Mouse (Mus musculus): ENCODE results near the gene Marveld2. TPM values are rescaled to one million over a fixed set of nuclear protein-coding genes. Genes with fewer than 3 reads are reported as not detected.

Marveld2 gene
- polyA plus RNA-seq, 1 experiment from 2014 or later, result 3.2 TPM

DNA sequence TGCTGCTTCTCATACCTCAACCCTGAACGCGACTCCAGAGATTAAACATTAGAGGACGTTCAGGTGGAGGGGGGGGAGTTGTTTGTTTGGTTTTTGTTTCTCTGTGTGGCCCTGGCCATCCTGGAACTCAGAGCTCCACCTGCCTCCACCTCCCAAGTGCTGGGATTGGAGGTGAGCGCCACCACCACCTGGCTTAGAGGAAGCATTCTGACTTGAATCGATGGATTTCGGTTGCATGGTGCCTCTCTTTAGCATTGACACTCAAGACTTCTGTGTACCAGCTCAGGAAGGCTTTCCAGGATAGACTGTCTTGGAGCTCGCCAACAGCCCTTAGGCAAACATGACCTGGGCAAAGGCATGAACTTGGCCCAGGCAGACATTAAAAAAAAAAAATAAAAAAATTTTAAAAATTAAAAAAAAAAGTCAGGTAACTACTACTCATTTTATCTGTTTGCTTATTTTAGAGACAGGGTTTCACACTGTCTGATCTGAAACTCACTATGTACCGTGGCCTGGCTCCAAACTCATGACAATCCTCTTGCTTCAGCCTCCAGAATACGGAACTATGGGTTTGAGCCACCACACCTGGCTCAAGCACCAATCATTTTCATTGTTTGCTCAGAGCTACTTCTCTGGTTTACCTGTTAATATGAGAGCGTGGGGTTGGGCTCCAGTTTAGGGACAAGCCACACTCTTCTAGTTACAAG lies 13.6 kb downstream of the Marveld2 start:
- no peak overlapping the region for H3K9ac ChIP-seq (ENCODE audit: low read depth, low read length)
- no peak overlapping the region for H3K4me3 ChIP-seq (ENCODE audit: low read length)
- no peak overlapping the region for H3K27ac ChIP-seq (ENCODE audit: low read depth, low read length)
- no peaks in the 10 kb centered on the region for H3K27me3 ChIP-seq (replicated peaks; ENCODE audit: control insufficient read depth, insufficient read depth, low read length)
- no peak for ATAC-seq
- no peaks in the 10 kb centered on the region for H3K4me1 ChIP-seq (ENCODE audit: control insufficient read depth, insufficient read depth, low read depth, low read length)
- WGBS, result 90% methylated on average over 10 of the region's 10 CpGs
- peaks cover 3% of the 10 kb centered on the region; the same call in 1 of the 2 replicates for H3K9me3 ChIP-seq (ENCODE audit: control insufficient read depth, low read length)
- no peaks in the 10 kb centered on the region for H3K36me3 ChIP-seq (ENCODE audit: control insufficient read depth, insufficient read depth, low read length)
- H3K4me2 ChIP-seq (ENCODE audit: low read length), result no peak overlapping the region

DNA sequence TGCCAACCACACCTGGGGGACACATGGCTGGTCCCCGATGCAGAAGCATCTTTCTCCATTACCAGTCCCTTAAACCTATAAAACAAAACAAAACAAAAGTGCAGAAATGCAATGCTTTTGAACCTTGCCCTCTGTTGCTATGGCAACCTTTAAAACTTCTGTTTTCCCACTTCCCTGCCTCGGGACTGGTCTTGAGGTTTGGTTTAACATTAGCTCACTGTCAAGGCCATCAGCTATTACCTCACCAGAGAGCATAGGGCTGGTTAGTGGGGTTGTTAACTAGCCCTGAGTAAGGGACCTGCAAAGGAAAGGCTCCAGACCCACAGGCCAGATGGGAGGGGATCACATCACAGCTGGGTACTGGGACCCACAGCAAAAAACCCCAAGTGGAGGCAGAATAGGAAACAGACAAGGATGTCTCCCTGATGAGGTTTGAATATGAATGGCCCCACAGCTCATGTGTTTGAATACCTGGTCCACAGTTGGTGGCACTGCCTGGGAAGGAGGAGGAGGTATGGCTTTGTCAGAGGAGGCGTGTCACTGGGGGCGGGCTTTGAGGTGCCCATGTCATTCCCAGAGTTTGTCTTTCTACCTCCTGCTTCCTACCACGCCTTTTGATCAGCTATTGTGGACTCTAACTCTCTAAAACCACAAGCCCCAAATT lies 14.4 kb downstream of the Marveld2 start:
- no peaks in the 10 kb centered on the region for H3K4me1 ChIP-seq (ENCODE audit: control insufficient read depth, insufficient read depth, low read depth, low read length)
- no peaks in the 10 kb centered on the region for H3K9me3 ChIP-seq (ENCODE audit: control insufficient read depth, low read length)
- no peak overlapping the region for H3K4me3 ChIP-seq (ENCODE audit: low read length)
- no peak overlapping the region for H3K4me2 ChIP-seq (ENCODE audit: low read length)
- ATAC-seq, result no peak
- no peaks in the 10 kb centered on the region for H3K36me3 ChIP-seq (ENCODE audit: control insufficient read depth, insufficient read depth, low read length)
- no peaks in the 10 kb centered on the region for H3K27me3 ChIP-seq (replicated peaks; ENCODE audit: control insufficient read depth, insufficient read depth, low read length)
- WGBS, result 57% methylated on average over 5 of the region's 5 CpGs
- no peak overlapping the region for H3K9ac ChIP-seq (ENCODE audit: low read depth, low read length)
- no peak overlapping the region for H3K27ac ChIP-seq (ENCODE audit: low read depth, low read length)

DNA sequence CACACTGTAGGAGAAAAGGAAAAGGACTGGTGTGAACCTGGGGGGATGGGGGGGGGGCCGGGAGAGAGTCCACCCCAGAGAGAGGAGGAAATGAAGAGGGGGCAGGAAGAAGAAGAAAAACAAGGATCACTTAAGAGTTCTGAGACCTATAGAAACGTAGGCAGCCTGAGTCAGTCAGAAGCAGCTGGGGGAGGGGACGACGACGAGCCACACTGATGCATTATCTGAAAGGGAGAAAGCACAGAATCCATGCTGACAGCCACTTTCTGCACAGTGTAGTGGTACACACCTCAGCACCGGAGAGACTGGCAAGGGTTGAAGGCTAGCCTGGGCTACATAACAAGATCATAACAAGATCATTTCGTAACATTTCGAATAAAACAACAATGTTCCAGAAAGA lies 15.7 kb downstream of the Marveld2 start:
- no peaks in the 10 kb centered on the region for H3K9me3 ChIP-seq (ENCODE audit: control insufficient read depth, low read length)
- no peak overlapping the region for H3K4me2 ChIP-seq (ENCODE audit: low read length)
- no peak overlapping the region for H3K4me3 ChIP-seq (ENCODE audit: low read length)
- no peak for ATAC-seq
- H3K9ac ChIP-seq (ENCODE audit: low read depth, low read length), result no peak overlapping the region
- H3K27me3 ChIP-seq (replicated peaks; ENCODE audit: control insufficient read depth, insufficient read depth, low read length), result no peaks in the 10 kb centered on the region
- WGBS, result 71% methylated on average over 8 of the region's 8 CpGs
- no peak overlapping the region for H3K27ac ChIP-seq (ENCODE audit: low read depth, low read length)
- H3K36me3 ChIP-seq (ENCODE audit: control insufficient read depth, insufficient read depth, low read length), result no peaks in the 10 kb centered on the region
- H3K4me1 ChIP-seq (ENCODE audit: control insufficient read depth, insufficient read depth, low read depth, low read length), result no peaks in the 10 kb centered on the region

DNA sequence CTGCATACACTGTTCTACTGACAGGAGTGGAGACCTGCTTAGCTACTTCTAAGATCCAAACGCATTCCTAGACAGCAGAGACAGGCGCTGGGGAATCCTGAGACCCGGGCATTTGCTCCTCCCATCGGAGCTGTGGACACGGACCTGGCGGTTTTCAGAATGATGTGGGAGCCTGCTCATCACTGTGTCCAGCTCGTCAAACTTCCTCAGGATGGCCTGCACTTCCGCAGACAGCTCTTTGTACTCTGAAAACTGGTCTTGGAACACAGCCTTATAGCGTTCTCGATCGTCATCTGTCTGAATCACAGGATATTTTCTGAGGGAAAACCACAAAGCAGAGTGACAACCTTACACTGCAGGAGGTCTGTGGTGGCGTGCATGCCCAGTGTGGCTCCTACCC lies 16.5 kb downstream of the Marveld2 start:
- no peaks in the 10 kb centered on the region for H3K9me3 ChIP-seq (ENCODE audit: control insufficient read depth, low read length)
- no peak overlapping the region for H3K27ac ChIP-seq (ENCODE audit: low read depth, low read length)
- no peaks in the 10 kb centered on the region for H3K36me3 ChIP-seq (ENCODE audit: control insufficient read depth, insufficient read depth, low read length)
- H3K4me1 ChIP-seq (ENCODE audit: control insufficient read depth, insufficient read depth, low read depth, low read length), result no peaks in the 10 kb centered on the region
- H3K4me3 ChIP-seq (ENCODE audit: low read length), result no peak overlapping the region
- no peak overlapping the region for H3K4me2 ChIP-seq (ENCODE audit: low read length)
- H3K27me3 ChIP-seq (replicated peaks; ENCODE audit: control insufficient read depth, insufficient read depth, low read length), result no peaks in the 10 kb centered on the region
- ATAC-seq, result no peak
- H3K9ac ChIP-seq (ENCODE audit: low read depth, low read length), result no peak overlapping the region
- WGBS, result 82% methylated on average over 12 of the region's 12 CpGs

DNA sequence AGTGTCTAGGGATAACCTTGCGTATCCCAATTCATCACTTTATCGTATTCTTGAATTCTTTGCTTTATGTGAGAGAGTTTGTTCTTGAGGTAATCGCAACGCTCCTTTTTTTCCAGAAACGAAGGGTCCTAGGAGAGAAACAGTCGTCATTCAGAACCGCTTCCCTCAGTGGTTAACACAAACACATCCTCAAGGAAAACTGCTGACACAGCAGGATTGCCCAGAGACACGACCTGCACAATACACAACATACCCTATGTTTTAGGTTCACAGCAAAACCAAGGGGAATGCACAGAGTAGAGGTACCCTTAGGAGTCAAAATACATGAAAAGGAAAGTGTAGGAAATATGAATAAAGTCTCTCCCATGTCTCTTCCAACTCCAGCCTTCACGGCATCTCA lies 19.5 kb downstream of the Marveld2 start:
- no peak for ATAC-seq
- Histone ChIP-seq H3K9ac (ENCODE audit: low read depth, low read length) (no peak overlapping the region), H3K27ac (ENCODE audit: low read depth, low read length) (no peak overlapping the region), H3K9me3 (ENCODE audit: control insufficient read depth, low read length) (no peaks in the 10 kb centered on the region), H3K27me3 (replicated peaks; ENCODE audit: control insufficient read depth, insufficient read depth, low read length) (no peaks in the 10 kb centered on the region), H3K4me3 (ENCODE audit: low read length) (no peak overlapping the region), H3K4me2 (ENCODE audit: low read length) (no peak overlapping the region), H3K36me3 (ENCODE audit: control insufficient read depth, insufficient read depth, low read length) (no peaks in the 10 kb centered on the region), H3K4me1 (ENCODE audit: control insufficient read depth, insufficient read depth, low read depth, low read length) (no peaks in the 10 kb centered on the region)
- 77% methylated on average over 9 of the region's 9 CpGs for WGBS

DNA sequence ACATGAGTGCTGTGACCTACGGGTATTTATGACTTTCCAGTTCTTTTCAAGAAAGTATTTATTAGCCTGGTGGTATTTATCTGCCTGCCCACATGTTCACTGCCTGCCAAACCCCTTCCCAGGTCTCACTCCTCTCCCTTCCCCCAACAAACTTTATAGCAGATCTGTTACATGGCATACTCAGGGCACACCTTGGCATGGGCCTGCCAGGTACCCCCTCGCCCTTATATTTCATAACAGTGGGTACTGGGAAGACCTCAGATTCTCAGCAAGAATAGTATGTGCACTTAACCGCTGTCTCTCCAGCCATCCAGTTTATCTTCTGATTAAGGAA lies 21.3 kb downstream of the Marveld2 start:
- no peak for ATAC-seq
- no peaks in the 10 kb centered on the region for H3K36me3 ChIP-seq (ENCODE audit: control insufficient read depth, insufficient read depth, low read length)
- no peaks in the 10 kb centered on the region for H3K27me3 ChIP-seq (replicated peaks; ENCODE audit: control insufficient read depth, insufficient read depth, low read length)
- H3K4me1 ChIP-seq (ENCODE audit: control insufficient read depth, insufficient read depth, low read depth, low read length), result no peaks in the 10 kb centered on the region
- 80% methylated on average over 3 of the region's 3 CpGs for WGBS
- no peak overlapping the region for H3K4me3 ChIP-seq (ENCODE audit: low read length)
- H3K27ac ChIP-seq (ENCODE audit: low read depth, low read length), result no peak overlapping the region
- no peak overlapping the region for H3K9ac ChIP-seq (ENCODE audit: low read depth, low read length)
- H3K4me2 ChIP-seq (ENCODE audit: low read length), result no peak overlapping the region
- H3K9me3 ChIP-seq (ENCODE audit: control insufficient read depth, low read length), result no peaks in the 10 kb centered on the region

DNA sequence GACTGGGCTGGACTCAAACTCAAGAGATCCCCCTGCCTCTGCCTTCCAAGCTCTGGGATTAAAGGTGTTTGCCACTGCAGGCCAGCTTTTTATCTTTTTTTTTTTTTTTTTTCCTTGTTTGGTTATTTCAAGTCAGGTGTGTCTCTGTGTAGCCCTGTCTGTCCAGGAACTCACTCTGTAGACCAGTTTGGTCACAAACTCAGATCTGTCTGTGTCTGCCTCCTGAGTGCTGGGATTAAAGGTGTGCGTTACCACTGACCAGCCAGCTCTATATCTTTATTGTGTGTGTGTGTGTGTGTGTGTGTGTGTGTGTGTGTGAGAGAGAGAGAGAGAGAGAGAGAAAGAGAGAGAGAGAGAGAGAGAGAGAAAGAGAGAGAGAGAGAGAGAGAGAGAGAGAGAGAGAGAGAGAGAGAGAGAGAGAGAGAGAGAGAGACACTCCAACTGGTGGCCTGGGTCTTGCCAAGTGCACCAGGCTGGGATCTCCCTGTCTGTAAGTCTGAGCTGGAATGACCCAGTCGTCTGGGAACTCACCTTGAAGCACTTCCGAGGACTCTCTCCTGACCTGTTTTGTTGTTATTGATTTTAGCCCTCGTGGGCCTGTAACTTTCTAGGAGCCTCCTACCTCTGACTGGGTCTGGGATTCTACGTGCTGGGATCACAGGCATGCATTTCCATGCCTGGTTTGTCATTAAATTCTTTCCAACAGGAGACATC lies 21.8 kb downstream of the Marveld2 start:
- H3K36me3 ChIP-seq (ENCODE audit: control insufficient read depth, insufficient read depth, low read length), result no peaks in the 10 kb centered on the region
- no peak overlapping the region for H3K9ac ChIP-seq (ENCODE audit: low read depth, low read length)
- H3K27ac ChIP-seq (ENCODE audit: low read depth, low read length), result no peak overlapping the region
- no peaks in the 10 kb centered on the region for H3K9me3 ChIP-seq (ENCODE audit: control insufficient read depth, low read length)
- no peak overlapping the region for H3K4me3 ChIP-seq (ENCODE audit: low read length)
- ATAC-seq, result no peak
- H3K4me1 ChIP-seq (ENCODE audit: control insufficient read depth, insufficient read depth, low read depth, low read length), result no peaks in the 10 kb centered on the region
- no peaks in the 10 kb centered on the region for H3K27me3 ChIP-seq (replicated peaks; ENCODE audit: control insufficient read depth, insufficient read depth, low read length)
- H3K4me2 ChIP-seq (ENCODE audit: low read length), result no peak overlapping the region
- WGBS, result 77% methylated on average over 5 of the region's 5 CpGs

DNA sequence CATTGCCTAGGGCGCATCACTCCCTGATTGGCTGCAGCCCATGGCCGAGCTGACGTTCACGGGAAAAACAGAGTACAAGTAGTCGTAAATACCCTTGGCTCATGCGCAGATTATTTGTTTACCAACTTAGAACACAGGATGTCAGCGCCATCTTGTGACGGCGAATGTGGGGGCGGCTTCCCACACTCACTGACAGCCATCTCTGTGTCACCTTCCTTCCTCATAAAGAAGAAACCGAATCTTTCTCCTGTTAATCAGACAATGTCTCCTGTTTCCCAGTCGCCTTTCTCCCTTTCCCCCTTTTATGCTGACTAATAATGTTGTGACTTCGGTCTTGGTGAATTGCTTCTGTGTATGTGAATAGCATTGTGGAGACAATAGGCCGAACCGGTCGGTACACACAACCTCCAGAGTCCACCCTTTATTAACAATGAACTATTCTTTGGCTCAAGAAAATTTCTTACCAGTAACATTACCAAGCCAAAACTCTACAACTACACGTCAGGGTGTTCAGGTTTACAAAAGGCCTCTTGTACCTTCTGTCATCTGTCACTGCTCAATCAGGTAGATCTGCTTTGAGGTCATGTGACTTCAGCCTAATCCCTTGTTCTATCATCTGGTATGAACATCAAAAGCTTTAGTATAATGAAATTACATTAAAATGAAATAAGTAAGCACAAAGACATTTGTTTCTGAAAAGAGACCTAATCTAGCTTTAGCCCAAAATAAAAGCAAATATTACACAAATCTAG lies 22.6 kb downstream of the Marveld2 start:
- no peaks in the 10 kb centered on the region for H3K27me3 ChIP-seq (replicated peaks; ENCODE audit: control insufficient read depth, insufficient read depth, low read length)
- no peak overlapping the region for H3K9ac ChIP-seq (ENCODE audit: low read depth, low read length)
- H3K9me3 ChIP-seq (ENCODE audit: control insufficient read depth, low read length), result no peaks in the 10 kb centered on the region
- no peak overlapping the region for H3K27ac ChIP-seq (ENCODE audit: low read depth, low read length)
- no peaks in the 10 kb centered on the region for H3K4me1 ChIP-seq (ENCODE audit: control insufficient read depth, insufficient read depth, low read depth, low read length)
- peak overlapping the region; percentile 39 for H3K4me2 ChIP-seq (ENCODE audit: low read length)
- H3K4me3 ChIP-seq (ENCODE audit: low read length), result no peak overlapping the region
- WGBS, result 50% methylated on average over 11 of the region's 17 CpGs
- peak; percentile 83 for ATAC-seq
- no peaks in the 10 kb centered on the region for H3K36me3 ChIP-seq (ENCODE audit: control insufficient read depth, insufficient read depth, low read length)

DNA sequence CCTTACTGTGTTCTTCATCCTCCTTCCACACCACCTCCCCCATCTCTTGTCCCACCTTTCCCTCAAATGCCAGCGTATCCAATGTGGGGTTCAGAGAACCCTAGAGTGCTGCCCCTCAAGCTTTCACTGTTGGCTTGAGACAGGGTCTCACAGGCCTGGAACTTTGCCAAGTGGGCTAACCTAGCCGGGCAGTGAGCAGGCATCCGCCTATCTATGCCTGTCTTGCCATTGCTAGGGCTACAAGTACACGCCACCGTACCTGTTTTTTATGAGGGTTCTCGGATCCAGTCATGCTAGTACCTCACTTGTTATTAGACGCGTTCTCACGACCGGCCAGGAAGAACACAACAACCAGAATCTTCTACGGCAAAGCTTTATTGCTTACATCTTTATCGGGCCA lies 28.1 kb downstream of the Marveld2 start:
- Histone ChIP-seq H3K9ac (ENCODE audit: low read depth, low read length) (no peak overlapping the region), H3K27me3 (replicated peaks; ENCODE audit: control insufficient read depth, insufficient read depth, low read length) (no peaks in the 10 kb centered on the region), H3K9me3 (ENCODE audit: control insufficient read depth, low read length) (no peaks in the 10 kb centered on the region), H3K4me3 (ENCODE audit: low read length) (no peak overlapping the region), H3K4me1 (ENCODE audit: control insufficient read depth, insufficient read depth, low read depth, low read length) (no peaks in the 10 kb centered on the region), H3K27ac (ENCODE audit: low read depth, low read length) (no peak overlapping the region), H3K4me2 (ENCODE audit: low read length) (peak overlapping the region; percentile 39), H3K36me3 (ENCODE audit: control insufficient read depth, insufficient read depth, low read length) (no peaks in the 10 kb centered on the region)
- peak; percentile 45; the same call in 1 of the 2 replicates for ATAC-seq
- 84% methylated on average over 11 of the region's 12 CpGs for WGBS
